ENCODE assay signal across 8 mouse cellular contexts in the genomic region with DNA sequence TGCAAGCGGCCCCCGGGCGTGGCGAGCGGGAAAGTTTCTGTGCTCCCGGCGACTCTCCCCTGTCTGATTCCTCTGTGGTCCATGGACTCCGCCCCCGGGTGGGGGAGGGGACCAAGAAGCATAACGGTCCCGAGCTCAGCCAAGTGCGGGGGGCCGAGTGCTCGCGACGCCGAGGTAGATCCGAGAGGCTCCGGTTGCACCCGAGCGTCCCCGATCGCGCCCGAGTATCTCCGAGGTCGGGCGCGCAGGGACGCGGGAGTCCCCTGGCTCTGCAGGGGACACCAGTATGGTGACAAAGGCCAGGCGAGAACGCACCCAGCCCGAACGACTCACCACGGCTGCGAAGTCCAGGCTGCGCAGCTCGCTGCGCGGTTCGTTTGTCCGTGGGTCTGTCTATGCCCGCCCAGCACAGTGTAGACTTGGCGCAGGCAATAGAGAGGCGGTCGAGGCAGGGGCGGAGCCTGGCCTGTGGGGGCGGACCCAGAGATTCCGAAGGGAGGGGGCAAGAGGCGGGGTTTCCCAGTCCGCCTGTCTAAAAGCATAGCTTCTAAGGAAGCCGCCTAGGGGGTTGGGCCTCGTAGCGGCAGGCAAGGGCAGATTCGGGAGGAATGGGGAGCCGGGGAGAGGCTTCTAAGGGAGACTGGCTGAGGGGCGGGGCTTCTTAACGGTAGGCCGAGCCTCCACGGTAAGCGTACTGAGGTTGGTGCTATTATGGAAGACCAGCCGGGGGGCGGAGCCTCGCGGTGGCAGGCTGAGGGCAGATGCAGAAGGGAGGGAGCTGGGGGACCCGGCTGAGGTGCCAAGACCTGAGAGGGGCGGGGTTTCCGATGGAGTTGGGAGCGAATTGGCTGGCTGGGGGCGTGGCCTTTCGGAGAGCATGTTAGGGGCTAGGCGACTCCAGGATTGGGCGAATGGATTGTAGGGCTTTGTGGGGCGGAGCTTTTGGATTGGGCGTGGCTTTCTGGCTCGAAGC. TPM values are rescaled to one million over a fixed set of nuclear protein-coding genes. Genes with fewer than 3 reads are reported as not detected.
DNase-seq lines count a peak whose midpoint lies in the region; ATAC-seq and TF ChIP-seq lines count a peak whose summit lies in the region.

No protein-coding gene starts in this region.

- peak; percentile 72; the same call in 1 of the 2 replicates for TF ChIP-seq POLR2A in lung, adult 2 months (IDR thresholded peaks at IDR 0.05; ENCODE audit: borderline replicate concordance, extremely low read depth, low read depth, low read length)

- H3K4me3 ChIP-seq in forebrain, embryonic 15.5 days, result peak overlapping the region; percentile 59
- peak overlapping the region; percentile 88 for H3K4me3 ChIP-seq in lung, adult 2 months (replicated peaks; ENCODE audit: extremely low read depth, low read depth, low read length)

- DNase-seq in ES-CJ7 (ENCODE audit: low read depth, low spot score), result peak; percentile 100
- peak; percentile 96 for DNase-seq in cerebellum, adult 11-12 months
- peak; percentile 98 for DNase-seq in heart, postnatal 25 days (ENCODE audit: low spot score)
- peak; percentile 95 to 97 for DNase-seq in layer of hippocampus, adult 18-20 months (ENCODE audit: low spot score in 2 of 2)
- DNase-seq in lung, adult 2 months, result peak; percentile 99
- DNase-seq in thymus, adult 18-20 months, result peak; percentile 95 to 96

- H3K36me3 ChIP-seq in forebrain, embryonic 15.5 days, result peaks cover 9% of the 10 kb centered on the region

- H3K9me3 ChIP-seq in forebrain, embryonic 15.5 days, result no peaks in the 10 kb centered on the region

- peak overlapping the region; percentile 94 for H3K27ac ChIP-seq in forebrain, embryonic 15.5 days (replicated peaks)

- TF ChIP-seq CTCF in lung, adult 2 months (IDR thresholded peaks at IDR 0.05; ENCODE audit: insufficient read depth, low read length), result no peak

- H3K4me1 ChIP-seq in forebrain, embryonic 15.5 days, result peaks cover 91% of the 10 kb centered on the region
- peaks cover 2% of the 10 kb centered on the region; the same call in 1 of the 2 replicates for H3K4me1 ChIP-seq in lung, adult 2 months (ENCODE audit: control insufficient read depth, insufficient read depth, low read length)

- WGBS in forebrain, embryonic 15.5 days, result under 1% methylated on average over 77 of the region's 77 CpGs
- under 1% methylated on average over 77 of the region's 77 CpGs for WGBS in lung, adult 2 months

- peak; percentile 93 for ATAC-seq in forebrain, embryonic 15.5 days (replicated peaks)
- peak; percentile 75 for ATAC-seq in neutrophil, adult 5-6 weeks (ENCODE audit: extremely low read depth, insufficient number of reproducible peaks, low FRiP score, poor library complexity, severe bottlenecking)

- peak overlapping the region; percentile 65 for H3K4me2 ChIP-seq in forebrain, embryonic 15.5 days (replicated peaks)

- H3K9ac ChIP-seq in forebrain, embryonic 15.5 days (replicated peaks), result peak overlapping the region; percentile 55

- intact Hi-C loops in heart, postnatal 25 days (cut with DNase I), result no loop called here

- no peaks in the 10 kb centered on the region for H3K27me3 ChIP-seq in forebrain, embryonic 15.5 days

RNA-seq across cellular contexts. Expression of a gene that starts 14.2 kb away (rescaled TPM):
- polyA plus RNA-seq in forebrain, embryonic 15.5 days (2015; fragmentation: Nextera tagmentation; extraction: Ambion mirVana), result 375 and 409 TPM in 2 replicates
- 10 to 100 TPM; 42.2 to 52.2 TPM for total RNA-seq in heart, postnatal 25 days (2021)
- total RNA-seq in layer of hippocampus, adult 18-20 months (2021), result 100 to 1,000 TPM; 608 to 624 TPM
- polyA plus RNA-seq in lung, adult 2 months (2012; rRNA removed), result 128 and 171 TPM in 2 replicates
- total RNA-seq in neutrophil, adult 5-6 weeks (2017), result 6.4 and 6.8 TPM in 2 replicates

RNA-seq across cellular contexts. Expression of a gene that starts 50.2 kb away (rescaled TPM):
- polyA plus RNA-seq in forebrain, embryonic 15.5 days (2015; fragmentation: Nextera tagmentation; extraction: Ambion mirVana), result 0.14 and 0.36 TPM in 2 replicates
- not detected for total RNA-seq in heart, postnatal 25 days (2021)
- not detected for total RNA-seq in layer of hippocampus, adult 18-20 months (2021)
- 0.17 and 0.22 TPM in 2 replicates for polyA plus RNA-seq in lung, adult 2 months (2012; rRNA removed)
- not detected in 2 replicates for total RNA-seq in neutrophil, adult 5-6 weeks (2017)

Comparison
In these comparisons a context has a peak if more than half of its experiments do, and no peak if none do; other contexts are left out.
1. Peak in every context shown above with its lines: DNase-seq, ATAC-seq, H3K4me3 ChIP-seq and H3K27ac ChIP-seq.
2. RNA of a gene that starts 14.2 kb away (total RNA-seq): 608 to 624 TPM in layer of hippocampus, adult 18-20 months; 42.2 to 52.2 TPM in heart, postnatal 25 days and 6.4 to 6.8 TPM in neutrophil, adult 5-6 weeks; every median in the first group is over 10 times any median in the second.